Mouse (Mus musculus) embryonic facial prominence, embryonic 15.5 days (tissue): ENCODE measurements around the gene Npr2. TPM values are rescaled to one million over a fixed set of nuclear protein-coding genes. Genes with fewer than 3 reads are reported as not detected.

Experiments
- ATAC-seq: fragments of 200-750 bp; cut with Nextera tagmentation; 2 replicates; pipeline ENCODE4 v1.8.0; 2017; ENCODE audit warnings: low read depth, moderate TSS enrichment; ENCODE audit not compliant: insufficient number of reproducible peaks, low FRiP score, low TSS enrichment
- H3K27ac ChIP-seq: fragments of 300-500 bp; sonication (generic); replicated peaks from 2 replicates; pipeline ENCODE4 v1.5.1; 2015; ENCODE audit warnings: mild to moderate bottlenecking, inconsistent platforms
- H3K27me3 ChIP-seq: fragments of 300-500 bp; sonication (generic); 2 replicates; pipeline ENCODE4 v1.6.1; 2015; ENCODE audit warnings: inconsistent platforms
- H3K36me3 ChIP-seq: fragments of 300-500 bp; sonication (generic); 2 replicates; pipeline ENCODE4 v1.6.1; 2015; ENCODE audit warnings: mild to moderate bottlenecking, inconsistent platforms
- H3K4me1 ChIP-seq: fragments of 300-500 bp; sonication (generic); 2 replicates; pipeline ENCODE4 v1.6.1; 2015; ENCODE audit warnings: inconsistent platforms
- H3K4me2 ChIP-seq: fragments of 300-500 bp; sonication (generic); replicated peaks from 2 replicates; pipeline ENCODE4 v1.6.1; 2015; ENCODE audit warnings: mild to moderate bottlenecking, inconsistent platforms
- H3K4me3 ChIP-seq: fragments of 300-500 bp; sonication (generic); replicated peaks from 2 replicates; pipeline ENCODE4 v1.5.1; 2015; ENCODE audit warnings: mild to moderate bottlenecking, inconsistent platforms
- H3K9ac ChIP-seq: fragments of 300-500 bp; sonication (generic); 2 replicates; pipeline ENCODE4 v1.6.1; 2015; ENCODE audit warnings: inconsistent platforms
- H3K9me3 ChIP-seq: fragments of 300-500 bp; sonication (generic); replicated peaks from 2 replicates; pipeline ENCODE4 v1.6.1; 2016; ENCODE audit warnings: inconsistent platforms
- WGBS: fragments of 180-500 bp; shearing (Covaris S2); methylation state at CpG from one replicate; pipeline ENCODE4 v1.1.7; 2015; 5-methylcytosine and 5-hydroxymethylcytosine counted together
- polyA plus RNA-seq: library from polyadenylated mRNA; unstranded; fragments of >200 nt; fragmentation: Nextera tagmentation; extraction: Ambion mirVana; gene quantifications from 2 replicates; pipeline ENCODE4 v1.2.1, GENCODE M21; 2015

Gene Npr2
- polyA plus RNA-seq, 1 experiment from 2014 or later, result 20.9 TPM

DNA sequence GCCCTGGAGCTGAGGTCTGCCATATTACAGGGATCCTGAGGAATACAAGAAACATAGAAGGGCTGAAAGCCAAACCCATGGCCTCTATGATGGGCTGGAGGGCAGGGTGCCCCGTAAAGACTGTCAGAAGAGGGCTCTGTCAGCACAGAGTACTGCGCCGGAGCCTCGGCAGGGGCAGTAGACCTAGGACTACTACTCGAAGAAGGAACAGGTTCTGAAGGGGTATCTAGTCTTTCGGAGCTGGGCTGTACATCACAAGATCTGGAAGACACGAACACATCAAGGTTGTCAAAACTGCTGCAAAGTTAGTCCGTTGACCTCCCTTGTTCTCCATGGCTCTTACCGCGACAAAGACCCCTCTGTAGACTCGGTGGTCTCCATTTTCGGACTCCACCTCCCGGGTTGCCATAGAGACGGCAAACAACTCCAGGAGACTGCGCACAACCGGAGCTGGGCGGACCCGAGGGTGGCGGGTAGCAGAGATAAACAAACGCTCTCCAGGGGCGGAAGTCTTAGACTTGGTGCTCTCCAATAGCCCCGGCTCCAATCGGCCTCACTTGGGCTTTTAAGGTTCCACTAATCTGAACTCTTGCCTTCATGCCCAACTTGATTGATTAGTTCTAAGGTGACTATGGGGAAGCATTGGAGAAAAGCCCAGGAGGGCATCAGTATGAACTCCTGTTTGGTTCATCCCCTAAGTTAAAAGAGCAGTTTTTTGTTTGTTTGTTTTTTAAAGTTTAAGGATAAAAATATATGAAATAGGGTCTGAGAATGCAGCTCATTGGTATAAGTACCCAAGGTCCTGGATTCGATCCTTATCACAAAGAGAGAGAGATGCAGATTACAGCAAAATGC is 21.7 kb downstream of the Npr2 start, which contains the start of gene Spag8:
Gene Spag8, minus strand, starts transcription at position 434 of the 855 bp plus-strand sequence.
- ATAC-seq, result no peak
- H3K27me3 ChIP-seq, result no peaks in the 10 kb centered on the region
- H3K36me3 ChIP-seq, result peaks cover 21% of the 10 kb centered on the region
- H3K27ac ChIP-seq, result no peak within 1 kb of the TSS
- no peaks in the 10 kb centered on the region; the same call in 1 of the 2 replicates for H3K9me3 ChIP-seq
- H3K4me3 ChIP-seq, result peak within 1 kb of the TSS; percentile 23
- H3K4me1 ChIP-seq, result peaks cover 18% of the 10 kb centered on the region; the same call in 1 of the 2 replicates
- 16% methylated on average over 24 of the region's 24 CpGs for WGBS
- no peak within 1 kb of the TSS for H3K9ac ChIP-seq
- H3K4me2 ChIP-seq, result peak within 1 kb of the TSS; percentile 38

DNA sequence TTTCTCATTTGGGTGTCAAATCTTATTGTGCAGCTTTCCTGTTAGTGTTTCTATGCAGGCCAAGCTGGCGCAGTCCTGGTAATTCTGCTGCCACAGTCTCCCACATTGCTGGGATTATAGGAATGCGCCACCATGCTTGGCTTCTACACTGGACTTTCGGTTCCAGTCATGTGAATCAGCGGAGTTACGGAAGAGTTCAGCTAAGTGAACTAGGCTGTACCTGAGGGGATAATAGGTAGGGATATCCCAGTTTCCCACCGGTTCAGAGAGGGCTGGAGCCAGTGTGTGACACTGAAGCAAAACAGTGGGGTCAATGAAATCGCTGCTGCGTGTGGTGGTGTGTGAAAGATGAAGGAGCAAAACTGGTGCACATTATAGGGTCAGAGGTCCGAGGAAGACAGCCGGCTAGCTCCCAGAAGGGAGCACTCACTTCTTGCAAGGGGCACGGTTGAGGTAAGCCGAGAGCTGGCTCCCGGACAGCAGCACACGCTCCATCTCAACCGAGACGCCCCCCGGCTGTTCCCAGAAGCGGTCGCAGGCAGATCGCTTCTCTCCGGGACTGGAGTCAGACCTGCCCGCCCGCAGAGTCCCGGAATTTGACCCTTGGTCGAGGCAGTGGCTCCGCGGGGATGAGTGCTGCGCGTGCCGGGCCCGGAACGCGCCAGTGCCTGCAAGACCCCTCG is 24.1 kb downstream of the Npr2 start:
- Histone ChIP-seq H3K27me3 (peaks cover 8% of the 10 kb centered on the region; the same call in 1 of the 2 replicates), H3K27ac (peak overlapping the region; percentile 89), H3K4me1 (peaks cover 18% of the 10 kb centered on the region; the same call in 1 of the 2 replicates), H3K9me3 (no peaks in the 10 kb centered on the region), H3K9ac (peak overlapping the region; percentile 80), H3K4me2 (peak overlapping the region; percentile 60), H3K36me3 (no peaks in the 10 kb centered on the region), H3K4me3 (peak overlapping the region; percentile 91)
- ATAC-seq, result peak; percentile 30; the same call in 1 of the 2 replicates
- WGBS, result 5% methylated on average over 34 of the region's 34 CpGs

DNA sequence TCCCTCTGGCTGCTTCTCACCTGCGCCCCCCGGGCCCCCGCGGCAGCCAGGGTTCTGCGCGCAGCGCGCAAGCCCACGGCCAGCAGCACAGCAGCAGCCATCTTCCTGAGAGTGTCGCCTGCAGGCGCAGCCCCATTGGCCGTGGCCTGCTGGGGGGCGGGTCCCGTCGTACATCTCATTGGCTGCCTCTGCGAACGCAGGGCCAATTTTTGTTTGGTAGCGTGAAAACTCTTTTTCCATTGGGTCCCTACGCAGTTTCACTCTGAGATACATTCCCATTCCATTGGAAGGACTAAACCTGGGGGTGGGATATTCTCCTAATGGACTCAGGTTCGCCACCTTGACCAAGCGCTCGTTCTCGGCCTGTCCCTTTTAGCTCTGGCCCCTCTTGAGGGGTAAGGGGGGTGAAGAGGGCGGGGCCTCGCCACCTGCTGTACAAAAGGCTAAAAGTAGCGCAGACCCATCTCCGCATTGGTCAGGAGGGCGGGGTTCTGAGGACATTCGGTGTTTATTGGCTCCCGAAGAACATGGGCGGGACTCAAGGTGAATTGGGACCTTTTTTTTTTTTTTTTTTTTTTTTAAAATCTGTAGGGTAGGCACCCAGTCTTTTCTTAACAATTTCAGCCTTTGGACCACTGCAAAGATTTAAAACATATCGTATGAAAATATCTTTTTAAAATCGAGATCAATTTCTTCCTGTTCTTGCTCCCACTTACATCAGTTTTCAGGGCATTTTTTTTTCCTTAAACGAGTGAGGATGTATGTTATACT is 24.8 kb downstream of the Npr2 start, which contains the start of gene Hint2:
Gene Hint2, minus strand, starts transcription at position 128 of the 771 bp plus-strand sequence.
- peaks cover 18% of the 10 kb centered on the region; the same call in 1 of the 2 replicates for H3K4me1 ChIP-seq
- peak within 1 kb of the TSS; percentile 60 for H3K4me2 ChIP-seq
- H3K36me3 ChIP-seq, result no peaks in the 10 kb centered on the region
- H3K9ac ChIP-seq, result peak within 1 kb of the TSS; percentile 80
- no peaks in the 10 kb centered on the region for H3K9me3 ChIP-seq
- under 1% methylated on average over 34 of the region's 34 CpGs for WGBS
- H3K27ac ChIP-seq, result peak within 1 kb of the TSS; percentile 89
- peaks cover 9% of the 10 kb centered on the region; the same call in 1 of the 2 replicates for H3K27me3 ChIP-seq
- ATAC-seq, result peak; percentile 94
- H3K4me3 ChIP-seq, result peak within 1 kb of the TSS; percentile 91

DNA sequence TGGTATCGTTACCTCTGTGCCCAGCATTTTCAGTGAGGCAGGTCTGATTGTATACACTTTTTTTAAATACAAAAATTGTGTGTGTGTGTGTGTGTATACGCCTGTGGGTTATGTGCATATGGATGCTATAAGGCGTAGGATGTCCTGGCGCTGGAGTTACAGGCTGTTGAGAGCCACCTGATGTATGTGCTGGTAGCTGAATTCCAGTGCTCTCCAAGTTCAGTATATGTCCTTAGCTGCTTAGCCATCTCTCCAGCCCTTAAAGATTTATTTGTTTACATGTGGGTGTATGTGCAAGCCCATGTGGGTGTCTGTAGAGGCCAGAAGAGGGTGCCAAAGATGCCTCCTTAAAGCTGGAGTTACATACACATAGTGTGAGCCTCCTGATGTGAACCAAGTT is 25.4 kb downstream of the Npr2 start:
- Histone ChIP-seq H3K4me2 (peak overlapping the region; percentile 60), H3K9ac (no peak overlapping the region), H3K36me3 (no peaks in the 10 kb centered on the region), H3K4me3 (peak overlapping the region; percentile 91), H3K4me1 (peaks cover 18% of the 10 kb centered on the region; the same call in 1 of the 2 replicates), H3K27ac (no peak overlapping the region), H3K9me3 (no peaks in the 10 kb centered on the region), H3K27me3 (peaks cover 16% of the 10 kb centered on the region)
- ATAC-seq, result no peak
- 67% methylated on average over 4 of the region's 4 CpGs for WGBS

DNA sequence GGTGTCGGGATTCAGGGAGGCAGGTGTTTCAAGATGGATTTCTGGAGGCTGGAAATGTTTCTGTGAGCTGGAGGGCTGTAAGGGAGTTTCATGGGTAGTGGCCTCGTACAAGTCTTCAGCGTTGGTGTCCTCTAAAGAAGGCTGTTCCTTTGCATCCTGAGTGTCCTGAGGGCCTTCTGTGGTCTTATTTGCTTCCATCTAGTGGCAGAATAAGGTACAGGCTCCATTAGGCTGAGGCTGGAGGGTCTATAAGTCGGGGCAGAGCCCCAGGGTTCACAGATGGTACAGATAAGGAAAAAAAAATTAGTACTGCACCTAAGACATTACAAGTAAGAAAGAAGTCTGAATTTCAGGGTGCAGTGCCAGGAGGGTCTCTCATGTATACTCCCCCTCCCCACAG is 34.7 kb downstream of the Npr2 start:
- H3K4me1 ChIP-seq, result peaks cover 23% of the 10 kb centered on the region
- no peaks in the 10 kb centered on the region for H3K36me3 ChIP-seq
- H3K4me3 ChIP-seq, result no peak overlapping the region
- peaks cover 34% of the 10 kb centered on the region for H3K27me3 ChIP-seq
- WGBS, result 23% methylated on average over 4 of the region's 4 CpGs
- no peak for ATAC-seq
- H3K27ac ChIP-seq, result no peak overlapping the region
- no peaks in the 10 kb centered on the region for H3K9me3 ChIP-seq
- H3K4me2 ChIP-seq, result no peak overlapping the region
- H3K9ac ChIP-seq, result no peak overlapping the region

DNA sequence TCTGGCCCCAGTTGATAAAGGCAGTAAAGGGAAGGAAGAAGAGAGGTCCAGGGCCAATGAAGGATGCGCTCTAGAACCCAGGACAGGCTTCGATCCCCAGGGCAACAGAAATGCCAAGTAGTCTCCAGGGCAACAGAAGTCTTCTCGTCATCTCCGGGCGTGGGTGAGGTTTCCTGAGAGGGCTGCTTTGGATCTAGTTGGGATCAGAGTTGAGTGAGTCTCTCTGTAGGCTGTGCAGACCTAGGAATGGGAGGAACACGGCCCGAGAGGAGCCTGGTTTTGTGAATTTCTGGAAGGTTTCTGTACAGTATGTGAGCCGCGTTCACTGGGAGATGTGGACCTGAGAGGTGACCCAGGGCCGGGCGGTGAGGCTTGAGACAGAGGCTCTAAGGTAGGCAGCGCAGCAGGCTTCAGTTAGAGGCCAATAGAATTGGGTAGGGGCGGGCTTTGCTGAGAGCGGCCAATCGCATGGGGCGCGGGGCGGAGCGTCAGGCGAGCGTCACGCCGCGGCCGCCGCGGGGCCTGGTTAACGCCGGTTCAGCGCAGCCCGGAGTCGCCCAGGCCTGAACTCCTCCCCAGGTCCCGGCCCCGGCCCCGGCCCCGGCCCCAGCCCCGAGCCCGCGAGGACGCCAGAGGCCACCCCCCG is 37.2 kb downstream of the Npr2 start, which contains the start of the genes Tmem8b and Fam221b:
Gene Tmem8b, plus strand, starts transcription at position 190 of the 646 bp plus-strand sequence.
Gene Fam221b, minus strand, starts transcription at position 364 of the 646 bp plus-strand sequence.
- peak within 1 kb of the TSS; percentile 82 for H3K4me3 ChIP-seq
- peaks cover 12% of the 10 kb centered on the region for H3K27me3 ChIP-seq
- peak; percentile 92 for ATAC-seq
- peak within 1 kb of the TSS; percentile 66 for H3K27ac ChIP-seq
- 1% methylated on average over 41 of the region's 41 CpGs for WGBS
- H3K4me1 ChIP-seq, result peaks cover 32% of the 10 kb centered on the region
- H3K9me3 ChIP-seq, result no peaks in the 10 kb centered on the region
- peak within 1 kb of the TSS; percentile 86 for H3K4me2 ChIP-seq
- no peaks in the 10 kb centered on the region for H3K36me3 ChIP-seq
- peak within 1 kb of the TSS; percentile 84 for H3K9ac ChIP-seq

DNA sequence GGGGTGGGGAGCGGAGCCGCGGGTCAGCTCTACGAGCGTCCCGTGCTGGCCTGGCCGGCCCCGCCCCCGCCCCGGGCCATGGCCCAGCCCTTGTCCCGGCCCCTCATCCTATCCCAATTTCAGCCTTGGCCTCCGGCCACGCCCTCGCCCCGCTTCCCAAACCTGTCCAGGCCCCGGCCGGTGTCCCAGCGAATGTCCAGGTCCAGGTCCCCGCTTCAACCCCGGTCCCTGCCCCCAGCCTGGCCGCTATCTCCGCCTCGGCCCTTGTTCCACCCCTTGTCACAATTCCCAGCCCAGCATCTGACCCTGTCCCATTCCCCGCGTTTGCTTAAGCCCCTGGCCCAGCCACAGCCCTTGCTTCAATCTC is 37.7 kb downstream of the Npr2 start:
- WGBS, result under 1% methylated on average over 25 of the region's 25 CpGs

DNA sequence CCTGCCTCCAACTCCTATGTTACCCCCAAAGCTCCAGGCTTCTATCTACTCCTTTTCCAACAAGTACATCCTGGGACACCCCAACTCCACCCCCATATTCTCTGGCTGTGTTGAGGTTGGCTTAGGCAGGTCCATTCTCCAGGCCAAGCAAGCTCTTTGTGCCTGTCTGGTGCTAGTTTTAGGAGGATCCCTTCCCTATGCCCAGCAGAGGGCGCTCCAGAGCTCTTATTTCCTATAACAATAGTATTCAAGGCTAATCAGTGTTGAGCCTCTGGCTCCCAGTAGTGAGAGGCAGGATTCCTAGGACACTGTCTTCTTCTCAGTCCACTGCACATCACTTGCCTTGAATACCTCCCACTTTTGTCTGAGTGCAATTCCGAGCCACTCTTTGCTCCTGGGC is 40.3 kb downstream of the Npr2 start:
- Histone ChIP-seq H3K4me3 (no peak overlapping the region), H3K36me3 (peaks cover 13% of the 10 kb centered on the region), H3K9ac (no peak overlapping the region), H3K27me3 (no peaks in the 10 kb centered on the region; the same call in 1 of the 2 replicates), H3K27ac (no peak overlapping the region), H3K4me1 (peaks cover 32% of the 10 kb centered on the region), H3K4me2 (no peak overlapping the region), H3K9me3 (no peaks in the 10 kb centered on the region)
- 13% methylated on average over 2 of the region's 2 CpGs for WGBS
- ATAC-seq, result no peak

More for the DNA sequence above, 37.7 kb downstream of the Npr2 start:
- Histone ChIP-seq H3K27ac (peak overlapping the region; percentile 66), H3K4me1 (peaks cover 32% of the 10 kb centered on the region), H3K9me3 (no peaks in the 10 kb centered on the region), H3K4me3 (peak overlapping the region; percentile 82), H3K9ac (peak overlapping the region; percentile 84), H3K36me3 (peaks cover 4% of the 10 kb centered on the region; the same call in 1 of the 2 replicates), H3K4me2 (peak overlapping the region; percentile 86), H3K27me3 (peaks cover 11% of the 10 kb centered on the region)
- peak; percentile 76 for ATAC-seq

DNA sequence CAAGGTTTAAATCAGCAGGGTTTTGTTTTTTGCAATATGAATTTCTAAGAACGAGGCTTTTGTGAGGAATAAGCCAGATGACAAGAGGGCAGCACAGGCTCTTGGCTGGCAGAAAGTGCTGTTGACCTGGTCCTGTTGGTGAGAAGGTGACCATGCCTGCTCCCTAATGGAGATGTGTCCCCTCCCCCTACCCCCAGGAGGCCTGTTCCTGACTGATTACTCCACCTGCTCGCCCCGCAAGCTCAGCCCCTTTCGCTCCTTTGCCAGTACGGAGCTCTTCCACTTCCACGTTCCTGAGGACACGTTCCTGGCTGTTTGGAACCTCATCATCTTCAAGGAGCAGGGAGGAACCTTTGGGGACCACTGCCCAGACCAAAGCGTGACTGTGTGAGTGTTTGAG is 42.0 kb downstream of the Npr2 start:
- Histone ChIP-seq H3K4me2 (no peak overlapping the region), H3K4me3 (no peak overlapping the region), H3K27me3 (no peaks in the 10 kb centered on the region), H3K4me1 (peaks cover 28% of the 10 kb centered on the region), H3K27ac (no peak overlapping the region), H3K9me3 (no peaks in the 10 kb centered on the region), H3K36me3 (peaks cover 23% of the 10 kb centered on the region), H3K9ac (no peak overlapping the region)
- WGBS, result 68% methylated on average over 8 of the region's 8 CpGs
- no peak for ATAC-seq

DNA sequence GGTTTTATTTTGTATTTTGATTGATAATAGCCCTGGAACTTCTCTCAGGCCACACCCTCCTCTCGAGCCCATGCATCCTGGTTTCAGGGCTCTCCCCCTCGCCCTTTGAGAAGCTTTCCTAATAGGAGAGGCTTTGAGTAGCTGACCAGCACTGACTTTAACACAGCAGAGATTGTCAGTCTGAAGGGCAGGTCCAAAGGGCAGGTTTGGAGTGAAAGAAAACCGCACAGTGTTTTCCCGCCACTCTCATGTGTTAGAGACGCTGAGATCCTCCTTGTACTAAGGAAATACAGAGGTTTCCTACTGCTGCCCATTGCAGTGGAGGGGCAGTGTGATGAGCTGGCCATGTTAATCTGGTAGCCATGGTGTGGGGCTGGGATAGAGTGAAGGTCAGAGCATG is 43.2 kb downstream of the Npr2 start:
- no peak for ATAC-seq
- H3K27ac ChIP-seq, result no peak overlapping the region

More for the DNA sequence above, 43.2 kb downstream of the Npr2 start:
- no peaks in the 10 kb centered on the region for H3K9me3 ChIP-seq
- H3K27me3 ChIP-seq, result no peaks in the 10 kb centered on the region
- no peak overlapping the region for H3K4me2 ChIP-seq
- no peak overlapping the region for H3K4me3 ChIP-seq
- H3K36me3 ChIP-seq, result peaks cover 25% of the 10 kb centered on the region
- peaks cover 22% of the 10 kb centered on the region for H3K4me1 ChIP-seq
- 74% methylated on average over 5 of the region's 5 CpGs for WGBS
- H3K9ac ChIP-seq, result no peak overlapping the region
